Mouse (Mus musculus) kidney, embryonic 14.5 days (tissue): ENCODE measurements around the gene Mypn. TPM values are rescaled to one million over a fixed set of nuclear protein-coding genes. Genes with fewer than 3 reads are reported as not detected.

ENCODE experiments used
- ATAC-seq: fragments of 200-750 bp; cut with Nextera tagmentation; 2 replicates; pipeline ENCODE4 v1.8.0; 2017; ENCODE audit warnings: moderate number of reproducible peaks, mild to moderate bottlenecking, moderate TSS enrichment, moderate library complexity; ENCODE audit not compliant: low FRiP score, low TSS enrichment
- H3K27ac ChIP-seq: fragments of 300-500 bp; sonication (generic); 2 replicates; pipeline ENCODE4 v1.5.1; 2014; ENCODE audit warnings: low read depth, mild to moderate bottlenecking, low read length, moderate library complexity, mixed read lengths
- H3K27me3 ChIP-seq: fragments of 300-500 bp; sonication (generic); 2 replicates; pipeline ENCODE4 v1.6.1; 2014; ENCODE audit warnings: mild to moderate bottlenecking, low read length; ENCODE audit not compliant: control insufficient read depth, insufficient read depth
- H3K36me3 ChIP-seq: fragments of 300-500 bp; sonication (generic); 2 replicates; pipeline ENCODE4 v1.6.1; 2014; ENCODE audit warnings: low read length, mixed read lengths; ENCODE audit not compliant: control insufficient read depth, insufficient read depth
- H3K4me1 ChIP-seq: fragments of 300-500 bp; sonication (generic); 2 replicates; pipeline ENCODE4 v1.6.1; 2014; ENCODE audit warnings: low read length, mixed read lengths; ENCODE audit not compliant: control insufficient read depth, insufficient read depth
- H3K4me2 ChIP-seq: fragments of 300-500 bp; sonication (generic); replicated peaks from 2 replicates; pipeline ENCODE4 v1.6.1; 2014; ENCODE audit warnings: low read depth, mild to moderate bottlenecking, low read length
- H3K4me3 ChIP-seq: fragments of 300-500 bp; sonication (generic); 2 replicates; pipeline ENCODE4 v1.5.1; 2014; ENCODE audit warnings: mild to moderate bottlenecking, low read length
- H3K9ac ChIP-seq: fragments of 300-500 bp; sonication (generic); 2 replicates; pipeline ENCODE4 v1.6.1; 2014; ENCODE audit warnings: low read depth, mild to moderate bottlenecking, low read length, moderate library complexity
- H3K9me3 ChIP-seq: fragments of 300-500 bp; sonication (generic); 2 replicates; pipeline ENCODE4 v1.6.1; 2016; ENCODE audit warnings: low read length; ENCODE audit not compliant: control insufficient read depth
- WGBS: fragments of 180-500 bp; shearing (Covaris S2); extraction: QIAGEN DNeasy Blood & Tissue Kit; methylation state at CpG from one replicate; pipeline ENCODE4 v1.1.7; 2014; 5-methylcytosine and 5-hydroxymethylcytosine counted together
- polyA plus RNA-seq: library from polyadenylated mRNA; unstranded; fragments of >200 nt; fragmentation: Nextera tagmentation; extraction: Ambion mirVana; gene quantifications from 2 replicates; pipeline ENCODE4 v1.2.1, GENCODE M21; 2014

Mypn gene
- polyA plus RNA-seq, result not detected in 2 replicates

GRCm38 (mm10) chr10:63203728-63204127, at the start of gene Mypn:
Gene Mypn (minus strand): TSS chr10:63203952.
- WGBS, result 86% methylated on average over 15 of the region's 15 CpGs
- Histone ChIP-seq H3K27me3 (no peaks in the 10 kb centered on the region), H3K4me2 (no peak within 1 kb of the TSS)

GRCm38 (mm10) chr10:63248421-63248820, 44.7 kb upstream of the Mypn start:
- H3K9me3 ChIP-seq, result no peaks in the 10 kb centered on the region
- H3K9ac ChIP-seq, result no peak overlapping the region
- no peak overlapping the region for H3K27ac ChIP-seq
- WGBS, result 92% methylated on average over 6 of the region's 6 CpGs
- H3K4me2 ChIP-seq, result no peak overlapping the region
- H3K4me1 ChIP-seq, result no peaks in the 10 kb centered on the region
- H3K4me3 ChIP-seq, result no peak overlapping the region
- H3K27me3 ChIP-seq, result no peaks in the 10 kb centered on the region
- H3K36me3 ChIP-seq, result peaks cover 21% of the 10 kb centered on the region; the same call in 1 of the 2 replicates
- ATAC-seq, result no peak

More at GRCm38 (mm10) chr10:63203728-63204127, at the start of gene Mypn:
- Histone ChIP-seq H3K27ac (no peak within 1 kb of the TSS), H3K9ac (no peak within 1 kb of the TSS), H3K9me3 (no peaks in the 10 kb centered on the region), H3K4me3 (no peak within 1 kb of the TSS), H3K36me3 (no peaks in the 10 kb centered on the region), H3K4me1 (no peaks in the 10 kb centered on the region)
- ATAC-seq, result no peak

GRCm38 (mm10) chr10:63247457-63247856, 43.7 kb upstream of the Mypn start:
- H3K36me3 ChIP-seq, result peaks cover 15% of the 10 kb centered on the region; the same call in 1 of the 2 replicates
- no peak overlapping the region for H3K4me3 ChIP-seq
- H3K9me3 ChIP-seq, result no peaks in the 10 kb centered on the region
- H3K27ac ChIP-seq, result no peak overlapping the region
- 89% methylated on average over 7 of the region's 7 CpGs for WGBS
- H3K4me1 ChIP-seq, result no peaks in the 10 kb centered on the region
- ATAC-seq, result no peak
- H3K9ac ChIP-seq, result no peak overlapping the region
- no peak overlapping the region for H3K4me2 ChIP-seq
- no peaks in the 10 kb centered on the region for H3K27me3 ChIP-seq

- Histone ChIP-seq H3K9me3 (no peaks in the 10 kb centered on the region), H3K4me3 (no peak overlapping the region), H3K36me3 (peaks cover 14% of the 10 kb centered on the region; the same call in 1 of the 2 replicates), H3K4me1 (no peaks in the 10 kb centered on the region), H3K27me3 (no peaks in the 10 kb centered on the region), H3K9ac (no peak overlapping the region), H3K27ac (no peak overlapping the region), H3K4me2 (no peak overlapping the region)
- no peak for ATAC-seq
- 93% methylated on average over 3 of the region's 3 CpGs for WGBS
These were observed 42.1 kb upstream of the Mypn start for GRCm38 (mm10) chr10:63245846-63246245.

GRCm38 (mm10) chr10:63244746-63245145, 41.0 kb upstream of the Mypn start:
- 17% methylated on average over 5 of the region's 5 CpGs for WGBS
- Histone ChIP-seq H3K27ac (peak overlapping the region; percentile 99; the same call in 1 of the 2 replicates), H3K9ac (peak overlapping the region; percentile 96), H3K36me3 (peaks cover 4% of the 10 kb centered on the region; the same call in 1 of the 2 replicates), H3K4me3 (peak overlapping the region; percentile 98), H3K4me1 (no peaks in the 10 kb centered on the region), H3K27me3 (no peaks in the 10 kb centered on the region), H3K9me3 (no peaks in the 10 kb centered on the region), H3K4me2 (peak overlapping the region; percentile 45)
- no peak for ATAC-seq

- H3K27ac ChIP-seq, result peak overlapping the region; percentile 99
- 0% methylated on average over 40 of the region's 41 CpGs for WGBS
- no peaks in the 10 kb centered on the region for H3K9me3 ChIP-seq
These were observed 40.4 kb upstream of the Mypn start for GRCm38 (mm10) chr10:63244055-63244671.

GRCm38 (mm10) chr10:63243493-63244054, 39.8 kb upstream of the Mypn start, which contains the start of gene Herc4:
Gene Herc4 (plus strand): TSS chr10:63243810.
- peaks cover 4% of the 10 kb centered on the region; the same call in 1 of the 2 replicates for H3K36me3 ChIP-seq
- peak within 1 kb of the TSS; percentile 99 for H3K27ac ChIP-seq
- H3K27me3 ChIP-seq, result no peaks in the 10 kb centered on the region
- H3K9me3 ChIP-seq, result no peaks in the 10 kb centered on the region
- WGBS, result under 1% methylated on average over 38 of the region's 44 CpGs
- peak within 1 kb of the TSS; percentile 96 for H3K9ac ChIP-seq
- peak within 1 kb of the TSS; percentile 98 for H3K4me3 ChIP-seq
- peak; percentile 100 for ATAC-seq
- H3K4me2 ChIP-seq, result peak within 1 kb of the TSS; percentile 46
- H3K4me1 ChIP-seq, result no peaks in the 10 kb centered on the region

More at GRCm38 (mm10) chr10:63244055-63244671, 40.4 kb upstream of the Mypn start:
- Histone ChIP-seq H3K27me3 (no peaks in the 10 kb centered on the region), H3K9ac (peak overlapping the region; percentile 96), H3K4me1 (no peaks in the 10 kb centered on the region), H3K4me2 (peak overlapping the region; percentile 45), H3K4me3 (peak overlapping the region; percentile 98), H3K36me3 (peaks cover 4% of the 10 kb centered on the region; the same call in 1 of the 2 replicates)
- peak; percentile 85 for ATAC-seq

GRCm38 (mm10) chr10:63242798-63243435, 39.2 kb upstream of the Mypn start:
- H3K27ac ChIP-seq, result no peak overlapping the region
- peak overlapping the region; percentile 98 for H3K4me3 ChIP-seq
- H3K4me1 ChIP-seq, result no peaks in the 10 kb centered on the region
- H3K36me3 ChIP-seq, result peaks cover 4% of the 10 kb centered on the region; the same call in 1 of the 2 replicates
- H3K4me2 ChIP-seq, result peak overlapping the region; percentile 46
- ATAC-seq, result no peak
- WGBS, result 25% methylated on average over 12 of the region's 12 CpGs
- no peaks in the 10 kb centered on the region for H3K27me3 ChIP-seq
- H3K9me3 ChIP-seq, result no peaks in the 10 kb centered on the region
- peak overlapping the region; percentile 44; the same call in 1 of the 2 replicates for H3K9ac ChIP-seq
